10 mouse cellular contexts compared by ENCODE assay signal in the genomic region with DNA sequence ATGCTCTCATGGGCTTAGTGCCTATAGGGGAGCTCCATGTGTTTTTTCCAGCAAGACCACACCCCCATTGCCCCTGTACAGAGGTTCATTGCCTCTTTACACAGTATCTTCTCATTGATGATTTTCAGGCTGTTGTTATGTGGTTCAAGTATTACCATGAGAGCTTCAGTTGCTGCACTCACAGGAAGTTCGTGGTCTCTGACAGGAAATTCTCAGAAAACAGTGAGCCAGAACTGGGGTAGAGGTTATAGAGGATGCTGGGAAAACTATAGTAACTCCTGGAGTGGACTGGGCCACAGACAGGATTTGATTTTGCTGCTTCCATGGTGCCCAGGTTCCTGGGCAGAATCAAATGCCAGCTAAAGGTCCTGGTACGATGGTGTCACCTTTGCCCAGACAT. TPM values are rescaled to one million over a fixed set of nuclear protein-coding genes. Genes with fewer than 3 reads are reported as not detected.
A peak's percentile ranks its signal among the peaks of the same experiment; 100 is the strongest.
DNase-seq lines count a peak whose midpoint lies in the region; ATAC-seq and TF ChIP-seq lines count a peak whose summit lies in the region.
"Had no signal": no experiment of that assay in that cellular context is flagged by ENCODE, and none has a peak within 500 bp of the region (broad histone marks: within the 10 kb centered on the region; RNA-seq: fewer than 3 reads in every experiment).

No protein-coding gene starts in this region.

- no peak for TF ChIP-seq RAD21 in MEL (IDR thresholded peaks at IDR 0.05; ENCODE audit: low read depth, low read length)

- DNase-seq in kidney, adult 2 months = peak; percentile 30
- DNase-seq in kidney, postnatal 25 days = no peak
- DNase-seq in MEL (ENCODE audit: low read depth, low spot score) = peak; percentile 54
- DNase-seq in liver, embryonic 13.5 days = no peak
- no peak for DNase-seq in cerebellum, adult 9-10 months
- DNase-seq: retina, postnatal 1 day had no signal

- no peak for TF ChIP-seq CTCF in kidney, adult 2 months (conservative IDR thresholded peaks at IDR 0.05; ENCODE audit: insufficient read depth, insufficient read length, low read depth, low read length)
- no peak for TF ChIP-seq CTCF in MEL (IDR thresholded peaks at IDR 0.05 in 2 of 3, conservative IDR thresholded peaks at IDR 0.05 in 1 of 3; ENCODE audit: control insufficient read depth in 1 of 3, insufficient read depth in 1 of 3, low read depth in 2 of 3, low read length in 3 of 3, poor library complexity in 1 of 3, severe bottlenecking in 1 of 3)

- H3K4me2 ChIP-seq in liver, embryonic 13.5 days = peak overlapping the region; percentile 51
- 0 out of 2 replicates have a peak overlapping the region, but pooled peaks have one; percentile 31 for H3K4me2 ChIP-seq in stomach, embryonic 14.5 days (replicated peaks; ENCODE audit: low read depth, low read length)
- H3K4me2 ChIP-seq in forebrain, embryonic 12.5 days = no peak overlapping the region
- H3K4me2 ChIP-seq: limb, embryonic 15.5 days had no signal

- H3K27ac ChIP-seq in kidney, adult 2 months (ENCODE audit: insufficient read depth, low read depth, low read length) = no peak overlapping the region
- H3K27ac ChIP-seq in MEL (ENCODE audit: control insufficient read depth, low read depth, low read length) = no peak overlapping the region
- H3K27ac ChIP-seq in liver, embryonic 13.5 days = no peak overlapping the region
- H3K27ac ChIP-seq in stomach, embryonic 14.5 days (ENCODE audit: low read length) = no peak overlapping the region
- H3K27ac ChIP-seq in forebrain, embryonic 12.5 days = no peak overlapping the region
- H3K27ac ChIP-seq: limb, embryonic 15.5 days had no signal

- H3K9me3 ChIP-seq in MEL (replicated peaks; ENCODE audit: insufficient read depth, low read length) = no peaks in the 10 kb centered on the region
- H3K9me3 ChIP-seq in liver, embryonic 13.5 days (replicated peaks) = no peaks in the 10 kb centered on the region
- H3K9me3 ChIP-seq in stomach, embryonic 14.5 days (ENCODE audit: control insufficient read depth, low read depth, low read length) = no peaks in the 10 kb centered on the region
- no peaks in the 10 kb centered on the region for H3K9me3 ChIP-seq in forebrain, embryonic 12.5 days
- H3K9me3 ChIP-seq: limb, embryonic 15.5 days had no signal

- H3K4me1 ChIP-seq in kidney, adult 2 months (ENCODE audit: control insufficient read depth, insufficient read depth, low read length) = peaks cover 10% of the 10 kb centered on the region; the same call in 1 of the 2 replicates
- H3K4me1 ChIP-seq in MEL (ENCODE audit: control insufficient read depth in 1 of 2, insufficient read depth in 2 of 2, low read length in 2 of 2) = peaks cover 0 to 9% of the 10 kb centered on the region in 2 experiments; a peak in 2 of 4 replicates
- peaks cover 30% of the 10 kb centered on the region for H3K4me1 ChIP-seq in liver, embryonic 13.5 days (replicated peaks)
- no peaks in the 10 kb centered on the region for H3K4me1 ChIP-seq in stomach, embryonic 14.5 days (ENCODE audit: control insufficient read depth, insufficient read depth, low read length)
- peaks cover 12% of the 10 kb centered on the region for H3K4me1 ChIP-seq in forebrain, embryonic 12.5 days

- H3K79me2 ChIP-seq in MEL (ENCODE audit: control insufficient read depth, insufficient read depth, low read length, poor library complexity) = peaks cover 23% of the 10 kb centered on the region

- WGBS in kidney, adult 2 months = 37% methylated on average over 2 of the region's 2 CpGs
- 43% methylated on average over 2 of the region's 2 CpGs for WGBS in liver, embryonic 13.5 days (ENCODE audit: insufficient replicate concordance)
- whole genome bisulfite sequencing in stomach, embryonic 14.5 days = 80% methylated on average over 2 of the region's 2 CpGs
- 79% methylated on average over 2 of the region's 2 CpGs for WGBS in forebrain, embryonic 12.5 days

- no peaks in the 10 kb centered on the region for H3K36me3 ChIP-seq in kidney, adult 2 months (ENCODE audit: control insufficient read depth, insufficient read depth, low read length)
- peaks cover 0 to 17% of the 10 kb centered on the region in 2 experiments; a peak in 2 of 4 replicates for H3K36me3 ChIP-seq in MEL (ENCODE audit: control insufficient read depth in 1 of 2, insufficient read depth in 2 of 2, low read length in 2 of 2)
- H3K36me3 ChIP-seq in liver, embryonic 13.5 days = peaks cover 13% of the 10 kb centered on the region
- H3K36me3 ChIP-seq in stomach, embryonic 14.5 days (ENCODE audit: control insufficient read depth, insufficient read depth, low read length) = no peaks in the 10 kb centered on the region
- no peaks in the 10 kb centered on the region for H3K36me3 ChIP-seq in forebrain, embryonic 12.5 days (replicated peaks)

- H3K4me3 ChIP-seq in kidney, adult 2 months (ENCODE audit: insufficient read depth, low read depth, low read length) = no peak overlapping the region
- H3K4me3 ChIP-seq in MEL (ENCODE audit: control insufficient read depth in 1 of 2, insufficient read depth in 1 of 2, low read depth in 2 of 2, low read length in 2 of 2) = peak overlapping the region in 1 of 2 experiments; percentile 11; a peak in 1 of 4 replicates
- 0 out of 2 replicates have a peak overlapping the region, but pooled peaks have one; percentile 20 for H3K4me3 ChIP-seq in liver, embryonic 13.5 days (replicated peaks)
- no peak overlapping the region for H3K4me3 ChIP-seq in stomach, embryonic 14.5 days (ENCODE audit: low read depth, low read length)
- H3K4me3 ChIP-seq in forebrain, embryonic 12.5 days (replicated peaks) = no peak overlapping the region
- H3K4me3 ChIP-seq: limb, embryonic 15.5 days had no signal

- TF ChIP-seq POLR2A in kidney, adult 2 months (IDR thresholded peaks at IDR 0.05; ENCODE audit: low read depth, low read length) = no peak
- no peak for TF ChIP-seq POLR2A in MEL (IDR thresholded peaks at IDR 0.05; ENCODE audit: control insufficient read depth in 1 of 2, insufficient read depth in 1 of 2, low read depth in 1 of 2, low read length in 2 of 2, poor library complexity in 1 of 2)

- ATAC-seq in liver, embryonic 13.5 days (ENCODE audit: low read depth) = no peak
- no peak for ATAC-seq in stomach, embryonic 14.5 days (ENCODE audit: insufficient number of reproducible peaks, insufficient read depth, low FRiP score, low read depth)
- no peak for ATAC-seq in forebrain, embryonic 12.5 days (ENCODE audit: low FRiP score)
- ATAC-seq in frontal cortex, adult (ENCODE audit: low TSS enrichment) = no peak

- TF ChIP-seq EP300 in MEL (IDR thresholded peaks at IDR 0.05; ENCODE audit: low read depth in 1 of 2, low read length in 2 of 2) = 0 out of 4 replicates have a peak, but pooled peaks of 1 of the 2 experiments have one; percentile 22

- no peak overlapping the region for H3K9ac ChIP-seq in MEL (ENCODE audit: control insufficient read depth, low read depth, low read length, poor library complexity, severe bottlenecking)
- no peak overlapping the region for H3K9ac ChIP-seq in liver, embryonic 13.5 days
- H3K9ac ChIP-seq in stomach, embryonic 14.5 days (replicated peaks; ENCODE audit: low read depth, low read length) = no peak overlapping the region
- H3K9ac ChIP-seq in forebrain, embryonic 12.5 days = no peak overlapping the region
- H3K9ac ChIP-seq: limb, embryonic 15.5 days had no signal

- no peaks in the 10 kb centered on the region for H3K27me3 ChIP-seq in kidney, adult 2 months (replicated peaks; ENCODE audit: control insufficient read depth, insufficient read depth, low read length)
- H3K27me3 ChIP-seq in MEL (ENCODE audit: control insufficient read depth in 1 of 2, insufficient read depth in 2 of 2, low read length in 2 of 2) = no peaks in the 10 kb centered on the region
- no peaks in the 10 kb centered on the region for H3K27me3 ChIP-seq in liver, embryonic 13.5 days
- no peaks in the 10 kb centered on the region for H3K27me3 ChIP-seq in stomach, embryonic 14.5 days (ENCODE audit: control insufficient read depth, insufficient read depth, low read length)
- H3K27me3 ChIP-seq in forebrain, embryonic 12.5 days = 0 out of 2 replicates have a peak, but pooled peaks cover 3% of the 10 kb centered on the region
- H3K27me3 ChIP-seq: limb, embryonic 15.5 days had no signal

TF ChIP-seq in MEL, 35 proteins besides CTCF, POLR2A, EP300 and RAD21:
- TF ChIP-seq BHLHE40 (IDR thresholded peaks at IDR 0.05; ENCODE audit: borderline replicate concordance, low read depth, low read length) (no peak), GATA1 (IDR thresholded peaks at IDR 0.05; ENCODE audit: low read depth, low read length) (no peak), POLR2AphosphoS2 (IDR thresholded peaks at IDR 0.05; ENCODE audit: low read length) (no peak)

RNA-seq across cellular contexts. Expression of gene Casp8, which starts 2.2 kb away (rescaled TPM):
- polyA plus RNA-seq in kidney, adult 2 months (2012; rRNA removed) = 5.5 and 6.9 TPM in 2 replicates
- total RNA-seq in MEL (2012; rRNA removed) = 15.1 and 15.2 TPM in 2 replicates
- polyA plus RNA-seq in MEL (2012; ENCODE audit: insufficient read depth in 1 of 2, insufficient read length in 2 of 2, low read depth in 1 of 2, low replicate concordance in 2 of 2, missing spikeins in 1 of 2) = 10 to 100 TPM in 1 of 2 experiments, not detected in 1; 17.5 TPM
- 15.4 and 18.0 TPM in 2 replicates for polyA plus RNA-seq in liver, embryonic 13.5 days (2015; fragmentation: Nextera tagmentation; extraction: Ambion mirVana)
- 40.3 and 42.2 TPM in 2 replicates for polyA plus RNA-seq in stomach, embryonic 14.5 days (2014; fragmentation: Nextera tagmentation; extraction: Ambion mirVana)
- polyA plus RNA-seq in forebrain, embryonic 12.5 days (2016; fragmentation: Nextera tagmentation; extraction: Ambion mirVana) = 10.1 and 11.1 TPM in 2 replicates

Comparison
In these comparisons a context has a peak if more than half of its experiments do, and no peak if none do; other contexts are left out.
1. DNase-seq: peak in kidney, adult 2 months (single experiment) and MEL (single experiment); none in kidney, postnatal 25 days (0 of 2), liver, embryonic 13.5 days (single experiment) and cerebellum, adult 9-10 months (single experiment).